Mouse (Mus musculus) myocyte (in vitro differentiated cells): ENCODE measurements around the gene Slc5a1.

Experiments used
- MAX ChIP-seq: IDR thresholded peaks from one replicate; pipeline ENCODE4 v1.6.1; 2011; ENCODE audit warnings: low read depth, mild to moderate bottlenecking, control low read depth
- MYOD1 ChIP-seq, 3 experiments: IDR thresholded peaks; one replicate each; pipeline ENCODE4 v1.6.1; 2011; ENCODE audit warnings: control low read depth in 2 of 3, low read depth in 2 of 3, mild to moderate bottlenecking in 2 of 3, moderate library complexity in 1 of 3; ENCODE audit not compliant: insufficient read length in 2 of 3, control insufficient read depth in 1 of 3
- MYOG ChIP-seq, 3 experiments: IDR thresholded peaks; one replicate each; pipeline ENCODE4 v1.6.1; 2011; ENCODE audit warnings: control low read depth in 2 of 3, low read depth in 2 of 3, mild to moderate bottlenecking in 2 of 3; ENCODE audit not compliant: insufficient read length in 2 of 3, control insufficient read depth in 1 of 3, insufficient read depth in 1 of 3
- POLR2A ChIP-seq: IDR thresholded peaks from one replicate; pipeline ENCODE4 v1.6.1; 2011; ENCODE audit warnings: low read depth, mild to moderate bottlenecking, control low read depth, moderate library complexity; ENCODE audit not compliant: insufficient read length
- POLR2AphosphoS2 ChIP-seq: IDR thresholded peaks from one replicate; pipeline ENCODE4 v1.6.1; 2011; ENCODE audit warnings: low read depth, control low read depth; ENCODE audit not compliant: insufficient read length
- REST ChIP-seq: IDR thresholded peaks from one replicate; pipeline ENCODE4 v1.6.1; 2011; ENCODE audit warnings: mild to moderate bottlenecking, control low read depth, moderate library complexity; ENCODE audit not compliant: insufficient read depth, insufficient read length
- SRF ChIP-seq: IDR thresholded peaks from one replicate; pipeline ENCODE4 v1.6.1; 2011; ENCODE audit warnings: low read depth; ENCODE audit not compliant: control insufficient read depth, insufficient read length
- TCF12 ChIP-seq: IDR thresholded peaks from one replicate; pipeline ENCODE4 v1.6.1; 2011; ENCODE audit warnings: mild to moderate bottlenecking, control low read depth; ENCODE audit not compliant: poor library complexity, insufficient read depth, severe bottlenecking
- TCF3 ChIP-seq: IDR thresholded peaks from one replicate; pipeline ENCODE4 v1.6.1; 2011; ENCODE audit warnings: low read depth, control low read depth; ENCODE audit not compliant: insufficient read length
- USF1 ChIP-seq: IDR thresholded peaks from one replicate; pipeline ENCODE4 v1.6.1; 2011; ENCODE audit warnings: low read depth, mild to moderate bottlenecking, control low read depth, moderate library complexity

- TF ChIP-seq POLR2A = no peak
- no peak for TF ChIP-seq USF1
- no peak for TF ChIP-seq TCF12
- no peak for TF ChIP-seq SRF
- no peak for TF ChIP-seq REST
- no peak for TF ChIP-seq POLR2AphosphoS2
- no peak for TF ChIP-seq MAX
- TF ChIP-seq TCF3 = no peak
- TF ChIP-seq MYOG (IDR thresholded peaks at IDR 0.05; ENCODE audit: control insufficient read depth in 1 of 3, insufficient read depth in 1 of 3, insufficient read length in 2 of 3, low read depth in 2 of 3) = no peak
- TF ChIP-seq MYOD1 (IDR thresholded peaks at IDR 0.05; ENCODE audit: control insufficient read depth in 1 of 3, insufficient read length in 2 of 3, low read depth in 2 of 3) = no peak
Observed at GRCm38 (mm10) chr5:33210515-33210914, 106.5 kb downstream of the Slc5a1 start.
